Mouse (Mus musculus) left cerebral cortex, adult 11 months (tissue): ENCODE measurements at regions not wholly inside any gene's neighbourhood (a gene's known extent, or its start where the extent isn't known, plus 50 kb on each side); places are given as distances from the start of the nearest gene placed in this dataset.

Experiments used
- DNase-seq: peaks from one replicate; pipeline ENCODE4 v3.0.0; 2022; ENCODE audit warnings: low spot score

- DNase-seq = no peak
Measured at GRCm38 (mm10) chr3:48911758-48912157, 845.4 kb downstream of the Pcdh18 start.

DNA sequence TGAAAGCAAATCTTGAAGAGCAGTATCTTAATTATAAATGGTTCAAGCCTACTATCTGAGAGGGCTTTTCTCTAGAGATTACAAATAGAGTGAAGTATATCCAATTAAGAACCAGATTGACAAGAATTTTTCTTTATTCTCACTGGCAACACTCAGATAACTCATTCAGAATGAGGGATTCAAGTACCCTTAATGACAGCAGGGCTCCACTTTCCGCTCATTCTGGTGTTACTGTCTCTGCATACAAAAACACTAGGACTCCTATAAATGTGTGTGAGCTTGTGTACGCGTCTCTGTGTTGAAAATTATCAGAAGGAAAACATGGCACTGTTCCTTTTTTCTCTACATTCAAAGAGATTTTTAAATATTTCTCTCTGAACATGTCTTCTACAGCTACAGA, 866.7 kb downstream of the Pcdh18 start:
- DNase-seq = no peak

DNA sequence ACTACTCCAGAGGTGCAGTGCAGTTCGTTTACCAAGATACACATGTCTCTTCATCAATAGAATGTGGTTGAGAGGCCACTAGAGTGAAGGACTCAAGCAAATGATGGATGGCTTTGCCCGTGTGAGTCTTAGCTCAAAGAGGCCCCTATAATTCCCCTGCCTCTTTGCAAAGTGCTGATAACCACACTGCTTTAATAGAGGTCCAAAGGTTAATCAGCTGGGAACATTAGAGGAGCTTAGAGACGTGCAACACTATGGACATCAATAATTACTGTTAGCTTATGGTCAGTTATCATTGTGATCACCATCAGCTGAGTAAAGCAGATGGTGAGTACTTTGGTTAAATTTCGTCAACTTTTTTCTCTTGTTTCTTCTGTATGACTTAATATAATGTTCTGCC, 869.2 kb downstream of the Pcdh18 start:
- DNase-seq = no peak

GRCm38 (mm10) chr3:48869527-48869926, 887.6 kb downstream of the Pcdh18 start:
- DNase-seq = no peak

- peak; percentile 63 for DNase-seq
Measured at GRCm38 (mm10) chr3:48846049-48846653, 911.0 kb downstream of the Pcdh18 start.

DNA sequence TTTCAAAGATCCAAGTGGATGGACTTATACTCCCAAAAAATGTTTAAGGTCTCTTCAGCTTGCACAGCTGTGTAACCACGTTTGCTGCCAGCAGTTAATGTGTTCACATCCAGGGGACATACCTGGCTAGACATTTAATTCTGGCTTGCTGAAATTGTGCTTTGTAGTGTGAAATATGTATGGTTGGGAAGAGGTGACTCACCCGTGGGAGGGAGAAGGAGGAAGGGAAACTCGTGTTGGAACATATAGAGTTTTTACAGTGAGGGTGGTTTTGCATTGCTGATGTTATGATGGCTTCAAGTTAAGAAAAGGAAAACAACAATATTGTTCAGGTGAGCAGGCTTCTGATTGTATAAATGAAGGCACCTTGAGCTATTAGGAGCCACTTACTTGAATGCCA, 916.4 kb downstream of the Pcdh18 start:
- DNase-seq = no peak

- no peak for DNase-seq
Measured at GRCm38 (mm10) chr3:48823360-48823759, 933.8 kb downstream of the Pcdh18 start.

DNA sequence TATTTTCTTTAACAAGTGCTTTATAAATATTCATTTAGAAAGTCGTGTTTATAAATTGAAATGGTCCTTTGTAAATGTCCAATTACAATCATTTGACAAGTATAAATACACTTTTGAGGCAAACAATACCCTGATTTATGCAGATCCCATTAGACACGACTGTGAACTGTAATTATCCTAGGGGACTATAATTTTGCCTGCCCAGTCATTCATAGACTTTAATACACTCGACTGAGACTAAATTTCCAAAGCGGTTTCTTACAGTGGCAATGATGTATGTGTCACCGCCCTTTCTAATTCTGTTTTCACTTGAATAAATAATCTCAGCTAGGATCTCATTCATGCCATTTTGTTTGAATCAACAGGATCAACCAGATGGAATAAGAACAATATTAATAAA, 952.7 kb downstream of the Pcdh18 start:
- no peak for DNase-seq

DNA sequence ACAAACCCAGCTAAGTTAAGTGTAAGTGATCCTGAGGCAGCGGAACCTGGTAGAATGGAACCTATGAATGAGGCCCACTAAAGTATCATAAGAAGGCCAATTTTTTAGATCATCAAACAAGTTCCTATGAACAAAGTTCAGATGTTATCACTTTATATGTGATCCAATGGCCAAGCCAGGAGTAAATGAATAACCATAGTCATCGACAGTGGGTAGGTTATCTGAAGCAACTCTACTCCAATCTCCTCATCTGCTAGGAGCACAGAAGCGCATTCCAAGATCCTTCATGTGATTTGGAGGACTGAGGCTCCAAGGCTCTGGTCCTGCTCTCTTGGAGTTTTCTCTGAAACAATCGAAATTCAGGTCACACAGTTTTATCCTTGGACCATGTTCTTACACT, 985.4 kb downstream of the Pcdh18 start:
- DNase-seq = no peak
